Mouse (Mus musculus) C2C12 (cell line): ENCODE results near the gene Nr3c2.

ENCODE experiments used
- CEBPB ChIP-seq: IDR thresholded peaks from one replicate; pipeline ENCODE4 v1.6.1; 2011; ENCODE audit warnings: low read depth, mild to moderate bottlenecking, control low read depth, moderate library complexity
- CTCF ChIP-seq: IDR thresholded peaks from one replicate; pipeline ENCODE4 v1.5.1; 2011; ENCODE audit not compliant: control insufficient read depth, insufficient read depth, insufficient read length
- FOSL1 ChIP-seq: IDR thresholded peaks from one replicate; pipeline ENCODE4 v1.8.0; 2011; ENCODE audit warnings: mild to moderate bottlenecking, low read length; ENCODE audit not compliant: poor library complexity, insufficient read depth, severe bottlenecking
- MAX ChIP-seq: IDR thresholded peaks from one replicate; pipeline ENCODE4 v1.6.1; 2011; ENCODE audit warnings: mild to moderate bottlenecking, control low read depth
- MYOD1 ChIP-seq: IDR thresholded peaks from one replicate; pipeline ENCODE4 v1.6.1; 2011; ENCODE audit warnings: low read depth; ENCODE audit not compliant: control insufficient read depth, insufficient read length
- MYOG ChIP-seq: IDR thresholded peaks from one replicate; pipeline ENCODE4 v1.6.1; 2011; ENCODE audit not compliant: control insufficient read depth, insufficient read length; ENCODE audit errors: extremely low read depth

GRCm38 (mm10) chr8:77188298-77188697, 289.1 kb downstream of the Nr3c2 start:
- TF ChIP-seq MAX, result no peak
- TF ChIP-seq CTCF, result no peak
- TF ChIP-seq CEBPB, result no peak
- no peak for TF ChIP-seq MYOG
- no peak for TF ChIP-seq FOSL1
- no peak for TF ChIP-seq MYOD1
